Mouse (Mus musculus) MEL (cell line): ENCODE results near the gene Atm.

Experiments used
- CTCF ChIP-seq, 3 experiments: IDR thresholded peaks in 2 of 3; conservative IDR thresholded peaks in 1 of 3; 2 replicates each; pipeline ENCODE4 v1.5.1; 2011 to 2012; ENCODE audit warnings: low read length in 3 of 3, low read depth in 2 of 3, mild to moderate bottlenecking in 2 of 3, improper control_type of control experiment in 1 of 3, inconsistent platforms in 1 of 3, mixed read lengths in 1 of 3, moderate library complexity in 1 of 3; ENCODE audit not compliant: control insufficient read depth in 1 of 3, insufficient read depth in 1 of 3, poor library complexity in 1 of 3, severe bottlenecking in 1 of 3
- MXI1 ChIP-seq: IDR thresholded peaks from 2 replicates; pipeline ENCODE4 v1.6.1; 2011; ENCODE audit warnings: mild to moderate bottlenecking, low read depth, low read length, improper control_type of control experiment
- TAL1 ChIP-seq: IDR thresholded peaks from 2 replicates; pipeline ENCODE4 v1.6.1; 2012; ENCODE audit warnings: mild to moderate bottlenecking, inconsistent platforms, low read length, moderate library complexity, mixed read lengths

DNA sequence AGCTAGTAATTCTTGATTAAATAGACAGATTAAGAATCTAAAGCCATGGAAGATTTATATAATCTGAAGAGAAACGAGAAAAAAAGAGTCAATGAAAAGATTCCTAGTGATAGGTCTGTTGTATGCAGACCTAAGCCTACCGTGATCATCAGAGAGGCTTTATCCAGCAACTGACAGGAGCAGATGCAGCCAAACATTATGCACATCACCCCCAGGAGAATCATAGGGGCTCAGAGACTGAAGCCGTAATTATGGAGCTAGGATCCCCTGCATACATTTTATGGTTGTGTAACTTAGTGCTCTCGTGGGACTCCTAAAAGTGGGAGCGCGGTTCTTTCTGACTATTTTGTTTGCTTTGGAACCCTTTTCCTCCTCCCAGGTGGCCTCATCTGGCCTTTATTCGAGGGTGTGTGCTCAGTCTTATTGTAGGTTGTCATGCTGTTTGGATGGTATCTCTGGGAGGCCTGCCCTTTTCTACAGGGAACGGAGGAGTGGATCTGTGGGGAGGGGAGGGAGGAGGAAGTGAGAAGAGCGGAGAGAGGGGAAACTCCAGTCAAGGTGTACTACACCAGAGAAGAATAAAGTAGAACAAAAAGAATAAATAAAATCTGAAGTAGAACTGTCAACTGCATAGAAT is 19.0 kb downstream of the Atm start:
- no peak for TF ChIP-seq CTCF (IDR thresholded peaks at IDR 0.05 in 2 of 3, conservative IDR thresholded peaks at IDR 0.05 in 1 of 3; ENCODE audit: control insufficient read depth in 1 of 3, insufficient read depth in 1 of 3, low read depth in 2 of 3, low read length in 3 of 3, poor library complexity in 1 of 3, severe bottlenecking in 1 of 3)
- no peak for TF ChIP-seq TAL1
- no peak for TF ChIP-seq MXI1
